Mouse (Mus musculus) brain, adult 10 weeks (tissue): ENCODE data around the gene Scarf2. TPM values are rescaled to one million over a fixed set of nuclear protein-coding genes. Genes with fewer than 3 reads are reported as not detected.

Experiments used
- polyA plus RNA-seq: library from polyadenylated mRNA; stranded (reverse); fragments of 350-450 nt; fragmentation: Illumina TruSeq; extraction: RNeasy Lipid Tissue Mini Kit (QIAGEN cat#74804); gene quantifications from one replicate; pipeline ENCODE4 v1.2.3, GENCODE M21; 2015; ENCODE audit warnings: low read depth, low replicate concordance

Scarf2 gene
- polyA plus RNA-seq, result 2.0 TPM

GRCm38 (mm10) chr16:17796971-17797811, at the start of gene Scarf2:
Gene Scarf2 (plus strand): TSS chr16:17797282.

GRCm38 (mm10) chr16:17759344-17759773, 37.7 kb upstream of the Scarf2 start, which contains the start of gene Klhl22:
Gene Klhl22 (plus strand): TSS chr16:17759618.

GRCm38 (mm10) chr16:17832821-17833220, 35.7 kb downstream of the Scarf2 start, which contains the start of gene B830017H08Rik:
Gene B830017H08Rik (plus strand): TSS chr16:17833121.

GRCm38 (mm10) chr16:17838051-17838450, 41.0 kb downstream of the Scarf2 start, which contains the start of gene Car15:
Gene Car15 (minus strand): TSS chr16:17838364.

Other genes with a start within 250 kb of the Scarf2 start
- gene Lrrc74b, start 236.0 kb upstream of the Scarf2 start, polyA plus RNA-seq, result 1.9 TPM
- gene P2rx6, start 235.4 kb upstream of the Scarf2 start, polyA plus RNA-seq, result 2.4 TPM
- 65.0 TPM for gene Slc7a4, start 214.1 kb upstream of the Scarf2 start, polyA plus RNA-seq
- gene Smpd4, start 177.9 kb upstream of the Scarf2 start, polyA plus RNA-seq, result 61.5 TPM
- gene Ccdc74a, start 150.8 kb upstream of the Scarf2 start, polyA plus RNA-seq, result 29.0 TPM
- 43.6 TPM for gene Med15, start 64.4 kb upstream of the Scarf2 start, polyA plus RNA-seq
- gene Klhl22, start 37.7 kb upstream of the Scarf2 start, polyA plus RNA-seq, result 87.8 TPM
- gene B830017H08Rik, start 35.8 kb downstream of the Scarf2 start, polyA plus RNA-seq, result 3.2 TPM
- gene Car15, start 41.1 kb downstream of the Scarf2 start, polyA plus RNA-seq, result 8.5 TPM
- gene Gm20518, start 94.4 kb downstream of the Scarf2 start, polyA plus RNA-seq, result 0.61 TPM
- not detected for gene Tssk1, start 96.9 kb downstream of the Scarf2 start, polyA plus RNA-seq
- 64.8 TPM for gene Dgcr2, start 101.3 kb downstream of the Scarf2 start, polyA plus RNA-seq
- gene Tssk2, start 101.4 kb downstream of the Scarf2 start, polyA plus RNA-seq, result not detected
- gene Ess2, start 114.1 kb downstream of the Scarf2 start, polyA plus RNA-seq, result 30.4 TPM
- not detected for gene Gsc2, start 117.8 kb downstream of the Scarf2 start, polyA plus RNA-seq
- 55.0 TPM for gene Slc25a1, start 130.9 kb downstream of the Scarf2 start, polyA plus RNA-seq
- gene Vpreb2, start 183.1 kb downstream of the Scarf2 start, polyA plus RNA-seq, result not detected